Mouse (Mus musculus): ENCODE measurements at regions not wholly inside any gene's neighbourhood (a gene's known extent, or its start where the extent isn't known, plus 50 kb on each side); places are given as distances from the start of the nearest gene placed in this dataset.
A peak's percentile ranks its signal among the peaks of the same experiment; 100 is the strongest.

DNA sequence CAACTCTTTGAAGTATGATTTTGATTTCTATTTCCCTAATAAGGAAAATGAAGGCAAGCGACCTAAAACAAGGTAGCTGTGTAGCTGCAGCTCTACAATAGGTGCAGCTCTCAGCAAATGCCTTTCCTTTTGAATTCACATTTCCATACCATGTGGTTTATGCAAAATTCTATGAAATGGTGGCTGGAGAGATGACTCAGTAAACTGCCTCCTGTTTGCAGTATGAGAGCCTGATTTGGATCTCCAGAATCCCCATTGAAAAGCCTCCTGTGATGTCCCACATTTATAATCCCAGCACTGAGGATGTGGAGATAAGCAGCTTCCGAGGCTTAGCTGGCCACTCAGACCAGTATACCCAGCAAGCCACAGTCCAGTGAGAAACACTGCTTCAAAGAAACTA is 59.6 kb downstream of the Npy1r start:
- no peak for DNase-seq (ENCODE audit: low read depth, low spot score)

DNA sequence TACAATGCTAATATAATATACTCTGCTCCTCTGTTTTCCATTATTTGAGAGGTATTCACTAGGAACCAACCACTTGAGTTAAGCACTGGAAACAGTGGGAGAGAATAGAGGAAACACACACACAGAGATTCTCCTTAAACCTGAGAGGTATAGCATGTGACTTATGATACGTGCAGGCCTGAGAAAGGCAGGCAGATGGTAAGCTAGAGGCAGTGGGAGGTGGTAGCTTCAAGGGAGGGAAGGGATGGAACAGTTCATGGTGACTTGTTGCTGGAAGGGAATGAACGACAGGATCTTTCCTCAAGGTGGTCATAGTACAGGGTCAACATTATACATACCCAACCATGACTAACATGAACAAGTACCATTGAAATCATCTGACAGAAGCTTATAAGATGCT is 60.8 kb downstream of the Npy1r start:
- no peak for DNase-seq (ENCODE audit: low read depth, low spot score)

DNA sequence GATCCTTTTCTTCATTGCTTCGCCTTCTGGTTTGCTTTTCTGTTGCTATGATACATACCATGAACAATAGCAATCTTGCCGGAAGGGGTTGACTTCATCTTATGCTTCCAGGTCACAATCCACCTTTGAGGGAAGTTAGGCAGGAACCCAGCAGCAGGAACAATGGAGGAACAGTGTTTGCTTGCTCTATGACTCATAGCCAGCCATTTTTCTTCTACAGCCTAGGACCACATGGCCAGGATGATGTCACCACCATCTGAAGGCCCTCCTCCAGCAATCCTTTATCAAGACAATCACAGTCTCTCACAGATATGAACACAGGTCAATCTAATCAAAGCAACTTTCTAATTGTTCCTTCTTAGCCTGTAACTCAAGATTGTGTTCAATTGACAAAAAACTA is 61.5 kb downstream of the Npy1r start:
- no peak for DNase-seq (ENCODE audit: low read depth, low spot score)

DNA sequence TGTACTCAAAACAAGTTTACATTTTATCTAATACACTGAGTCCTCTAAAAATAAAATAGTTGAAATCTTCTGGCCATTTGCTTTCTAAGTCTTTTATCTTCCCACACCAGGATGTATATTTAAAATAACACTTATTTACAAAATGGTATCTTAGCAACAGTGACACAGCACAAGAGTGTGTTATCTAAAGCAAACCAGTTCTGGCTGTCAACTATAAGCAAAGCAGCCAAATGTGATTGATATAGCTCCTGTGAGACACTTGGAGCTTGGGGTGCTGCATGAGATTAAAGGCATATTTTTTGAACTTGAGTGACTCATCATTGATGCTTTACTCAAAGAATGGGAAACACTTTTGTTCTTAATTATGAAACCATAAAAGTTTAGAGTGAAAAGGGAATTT is 62.7 kb downstream of the Npy1r start:
- DNase-seq (ENCODE audit: low read depth, low spot score), result no peak

DNA sequence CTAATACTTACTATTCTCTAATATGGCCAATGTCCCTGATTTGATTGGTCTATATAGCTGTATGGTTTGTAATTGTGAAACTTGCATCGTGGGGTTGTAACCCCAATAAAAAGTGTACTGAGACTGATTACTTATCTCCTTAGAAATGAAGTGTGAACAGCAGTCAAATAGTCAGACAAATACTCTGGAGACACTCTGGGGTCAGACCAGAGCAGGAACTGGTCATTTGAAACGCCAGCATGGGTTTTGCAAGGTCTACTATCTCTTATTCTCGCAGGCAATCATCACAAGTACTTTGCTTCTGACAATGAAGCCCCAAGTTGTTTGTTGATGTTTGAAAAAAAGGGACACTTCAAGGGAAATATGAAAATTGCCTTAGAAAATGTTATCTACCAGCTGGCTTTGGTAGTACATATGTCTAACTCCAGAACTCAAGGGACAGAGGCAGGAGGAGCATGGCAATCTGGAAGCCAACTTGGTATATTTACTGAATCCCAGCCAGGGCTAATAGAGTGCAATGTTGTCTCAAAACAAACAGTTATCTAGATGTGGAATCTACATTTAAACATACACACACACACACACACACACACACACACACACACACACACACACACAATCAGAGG is 64.1 kb downstream of the Npy1r start:
- no peak for DNase-seq (ENCODE audit: low read depth, low spot score)

DNA sequence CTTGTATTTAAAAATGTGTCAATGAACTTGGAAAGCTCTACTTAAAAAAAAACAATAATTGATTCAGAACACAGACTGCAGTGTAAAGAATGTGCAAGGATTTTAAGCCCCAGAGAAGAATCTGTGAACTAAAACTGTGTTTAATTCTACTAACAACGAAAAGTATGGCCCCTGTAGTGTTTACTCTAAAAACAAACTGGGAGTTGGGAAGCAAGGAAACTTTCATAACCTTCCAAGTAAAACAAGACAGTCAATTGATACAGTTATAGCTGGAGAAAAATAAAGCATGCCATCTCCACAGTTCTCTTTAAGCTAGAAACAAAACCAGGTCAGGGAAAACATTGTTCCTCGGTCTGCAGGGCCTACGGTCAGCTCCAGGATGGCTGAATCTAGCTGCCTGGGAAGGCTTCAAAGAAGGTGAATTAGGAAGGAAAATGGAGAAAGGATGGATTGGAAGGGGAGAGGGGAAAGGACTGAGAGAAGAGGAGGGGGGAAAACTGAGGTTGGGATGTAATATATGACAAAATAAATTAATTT is 68.1 kb downstream of the Npy1r start:
- DNase-seq (ENCODE audit: low read depth, low spot score), result no peak

DNA sequence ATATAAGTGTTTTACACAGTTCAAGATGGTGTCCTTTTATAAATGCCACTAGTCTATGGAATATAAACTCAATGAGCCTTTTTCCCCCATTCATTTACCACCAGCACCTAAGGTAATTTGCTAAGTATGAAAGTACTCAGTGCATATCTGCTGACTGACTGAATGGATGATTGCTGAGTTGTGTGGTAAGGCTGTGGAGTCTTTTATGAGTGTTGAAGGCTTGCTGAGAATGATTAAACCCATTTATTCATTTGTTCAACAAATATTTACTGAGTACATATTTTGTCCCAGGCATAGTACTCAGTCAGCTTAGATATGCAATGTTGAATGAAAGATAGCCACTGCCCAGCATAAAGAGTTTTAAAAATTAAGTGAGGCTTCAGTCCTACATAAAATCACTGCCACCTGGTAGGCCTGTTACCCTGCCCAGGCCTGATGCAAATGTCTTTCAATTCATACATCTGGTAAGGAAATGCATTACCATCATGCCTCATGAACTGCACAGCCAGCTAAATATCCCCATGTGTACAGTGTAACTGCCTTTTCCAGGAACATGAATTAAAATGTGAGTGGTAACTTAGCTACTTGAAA is 71.5 kb downstream of the Npy1r start:
- DNase-seq (ENCODE audit: low read depth, low spot score), result no peak

DNA sequence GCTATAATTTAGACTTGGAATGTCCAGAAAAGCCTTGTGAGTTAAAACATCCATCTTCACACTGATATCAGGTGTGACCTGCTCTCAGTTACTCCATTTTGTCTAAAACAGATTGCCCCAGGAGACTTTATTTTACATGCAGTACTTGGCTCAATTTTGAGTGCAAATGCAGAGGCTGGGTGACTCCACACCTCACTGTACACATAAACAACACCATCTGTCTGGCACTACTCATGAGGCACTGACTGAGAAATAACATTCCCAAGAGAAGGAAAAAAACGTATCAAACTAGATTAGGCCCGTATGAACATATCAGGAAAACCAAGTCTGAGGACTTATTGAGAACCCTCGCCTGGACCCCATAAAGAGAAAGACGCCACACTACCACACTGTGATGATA is 74.1 kb downstream of the Npy1r start:
- no peak for DNase-seq (ENCODE audit: low read depth, low spot score)

DNA sequence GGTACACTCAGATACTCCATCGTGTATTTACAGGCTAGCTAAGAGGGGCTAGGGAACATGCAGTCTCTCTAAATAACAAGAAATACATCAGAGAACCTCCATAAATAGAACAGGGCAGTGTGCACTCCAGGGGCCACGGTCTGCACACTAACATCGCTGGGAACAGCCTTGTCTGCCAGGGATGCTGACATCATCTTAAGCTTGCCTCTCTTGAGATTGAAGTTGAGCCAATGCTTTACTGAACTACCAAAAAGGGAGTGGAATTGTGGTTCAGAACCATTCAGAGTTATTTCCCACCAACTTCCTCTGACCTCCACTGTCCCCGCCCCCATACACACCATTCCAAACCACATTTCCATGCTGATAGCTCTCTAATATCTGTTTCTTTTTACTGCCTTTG is 75.7 kb downstream of the Npy1r start:
- DNase-seq (ENCODE audit: low read depth, low spot score), result no peak

DNA sequence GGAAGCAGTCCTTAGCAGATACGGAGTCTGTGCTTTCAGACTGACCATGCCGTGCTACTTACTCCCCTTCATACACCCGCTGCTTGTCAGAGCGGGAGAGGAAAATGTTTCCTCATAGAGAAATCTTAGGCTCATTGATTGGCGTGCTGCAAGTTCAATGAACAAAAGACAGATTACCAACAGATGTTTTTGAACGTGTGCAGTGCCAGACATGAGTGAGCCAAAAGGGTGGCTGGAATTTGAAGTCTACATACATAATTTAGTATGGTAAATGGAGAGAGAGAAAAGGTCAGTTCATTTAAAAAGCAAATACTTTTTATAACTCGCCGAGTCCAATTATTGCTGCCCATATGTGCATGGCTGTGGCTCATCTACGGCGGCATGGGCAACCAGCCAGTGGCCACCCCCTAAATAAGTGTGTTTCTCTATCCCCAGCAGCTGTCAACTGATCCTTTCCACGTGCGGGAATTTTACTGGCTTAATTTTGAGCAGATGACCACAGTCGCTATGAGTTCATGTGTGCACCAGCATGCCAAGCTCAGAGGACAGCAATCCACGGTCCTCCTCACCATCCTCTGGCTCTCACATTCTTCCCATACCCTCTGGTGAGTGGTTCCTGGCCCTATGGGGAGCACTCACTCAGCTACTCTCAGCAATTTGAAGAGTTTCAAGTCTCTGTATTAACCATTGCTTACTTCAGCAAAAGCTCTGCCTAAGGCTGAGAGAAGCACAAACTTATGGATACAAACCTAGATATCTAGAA is 80.3 kb downstream of the Npy1r start:
- DNase-seq (ENCODE audit: low read depth, low spot score), result peak; percentile 26

DNA sequence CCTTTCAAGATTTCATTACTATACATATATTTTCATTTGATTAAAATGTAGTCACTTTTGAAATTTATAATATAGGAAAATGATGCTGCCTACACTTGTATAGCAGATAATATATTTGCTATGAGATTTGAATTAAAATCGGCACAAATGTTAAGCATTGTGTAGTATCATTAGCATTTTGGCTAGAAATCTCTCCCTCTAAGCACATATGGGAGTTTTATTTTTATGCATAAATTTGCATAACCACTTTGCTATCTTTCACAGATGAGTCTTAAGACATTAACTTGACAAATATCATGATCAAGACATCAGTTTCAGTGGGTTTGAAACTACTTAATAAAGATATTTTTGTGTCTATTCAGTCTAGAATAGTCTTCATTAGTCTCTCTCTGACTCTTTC is 80.4 kb upstream of the Naf1 start:
- DNase-seq (ENCODE audit: low read depth, low spot score), result no peak

DNA sequence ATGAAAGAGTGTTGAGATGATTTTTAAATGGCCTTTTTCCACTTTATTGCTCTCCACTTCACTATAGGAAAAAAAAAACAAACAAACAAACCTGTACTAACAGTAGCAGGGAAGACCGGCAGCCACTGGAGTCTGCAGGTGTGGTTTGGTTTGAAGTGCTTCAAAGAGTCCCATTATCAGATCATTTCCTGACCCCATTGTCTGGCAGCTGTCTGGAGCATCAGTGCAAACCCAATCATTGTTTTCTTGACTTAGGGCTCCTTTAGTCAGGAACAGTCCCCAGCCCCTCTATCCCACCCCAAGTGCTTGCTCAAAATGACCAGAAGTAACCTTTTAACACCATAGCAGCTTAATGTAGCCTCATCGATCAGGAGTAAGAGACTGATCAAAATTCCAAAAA is 77.4 kb upstream of the Naf1 start:
- DNase-seq (ENCODE audit: low read depth, low spot score), result no peak

DNA sequence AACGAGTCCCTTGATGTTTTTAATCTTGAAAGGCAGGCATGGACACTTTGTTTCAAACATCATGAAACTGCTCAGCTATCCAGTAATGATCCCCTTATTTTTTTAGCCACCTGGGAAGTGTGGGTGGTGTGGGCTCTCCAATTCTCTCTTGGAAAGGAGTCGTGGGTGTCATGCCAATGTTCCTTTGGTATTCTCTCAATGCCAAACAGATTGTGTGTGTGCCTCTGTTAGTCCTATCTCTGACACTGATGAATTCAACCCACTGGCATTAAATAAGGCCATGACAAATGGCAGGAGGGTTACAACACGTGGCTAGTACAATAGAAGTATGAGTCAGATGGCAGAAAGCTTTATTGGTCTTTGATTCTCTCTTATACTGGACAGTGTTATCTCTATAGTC is 74.0 kb upstream of the Naf1 start:
- no peak for DNase-seq (ENCODE audit: low read depth, low spot score)

Data from mesoderm, embryonic 11.5 days (tissue).